27 mouse cellular contexts compared by ENCODE assay signal in the genomic region with DNA sequence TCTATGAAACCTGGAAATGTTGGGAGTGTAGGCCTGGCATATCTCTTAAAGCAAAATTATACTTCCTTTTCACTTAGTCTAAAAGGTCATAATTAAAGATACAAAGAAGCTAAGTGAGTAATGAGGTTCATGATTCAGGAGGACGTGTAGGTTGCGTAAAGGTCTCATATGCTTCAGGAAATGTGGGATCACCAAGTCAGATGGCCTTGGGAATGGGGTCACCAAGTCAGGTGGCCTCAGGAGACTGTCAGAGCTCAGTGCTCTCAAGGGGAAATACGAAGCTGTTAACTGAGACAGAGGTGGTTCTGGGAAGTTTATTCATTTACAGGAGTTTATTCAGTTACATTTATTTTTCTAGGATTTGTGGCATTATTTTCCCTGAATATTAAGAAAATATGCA.
"Had no signal": no experiment of that assay in that cellular context is flagged by ENCODE, and none has a peak within 500 bp of the region (broad histone marks: within the 10 kb centered on the region; RNA-seq: fewer than 3 reads in every experiment).

No protein-coding gene starts in this region.

- H3K4me2 ChIP-seq: heart, embryonic 11.5 days; heart, embryonic 13.5 days; heart, embryonic 15.5 days; hindbrain, embryonic 13.5 days; hindbrain, embryonic 15.5 days; limb, embryonic 12.5 days; liver, embryonic 11.5 days; liver, embryonic 13.5 days; liver, embryonic 15.5 days had no signal

- H3K9ac ChIP-seq: heart, embryonic 13.5 days; heart, embryonic 15.5 days; hindbrain, embryonic 13.5 days; hindbrain, embryonic 15.5 days; limb, embryonic 12.5 days; liver, embryonic 13.5 days; liver, embryonic 15.5 days had no signal

- H3K4me3 ChIP-seq: heart, adult 2 months; heart, embryonic 13.5 days; heart, embryonic 15.5 days; hindbrain, embryonic 13.5 days; hindbrain, embryonic 15.5 days; layer of hippocampus, adult 2 months; left cerebral cortex, adult 2 months; limb, embryonic 10.5 days; limb, embryonic 12.5 days; liver, embryonic 13.5 days; liver, embryonic 15.5 days had no signal

- ATAC-seq: hindbrain, postnatal 0 days; intestine, embryonic 16.5 days had no signal

- H3K36me3 ChIP-seq: heart, embryonic 13.5 days; heart, embryonic 15.5 days; hindbrain, embryonic 13.5 days; hindbrain, embryonic 15.5 days; limb, embryonic 10.5 days; limb, embryonic 12.5 days; liver, embryonic 13.5 days; liver, embryonic 15.5 days had no signal

- H3K9me3 ChIP-seq: heart, embryonic 13.5 days; heart, embryonic 15.5 days; hindbrain, embryonic 13.5 days; hindbrain, embryonic 15.5 days; limb, embryonic 10.5 days; limb, embryonic 12.5 days; liver, embryonic 13.5 days; liver, embryonic 15.5 days had no signal

- DNase-seq: gastrocnemius, postnatal 14 days; gastrocnemius, postnatal 36 days; heart, adult 11 months; heart, adult 2 months; heart, postnatal 14 days; heart, postnatal 36 days; kidney, adult 11 months; kidney, adult 2 months; kidney, adult 9 months; kidney, postnatal 10 days; kidney, postnatal 25 days; kidney, postnatal 4 days; liver; liver, embryonic 13.5 days had no signal

- H3K4me1 ChIP-seq: heart, embryonic 13.5 days; heart, embryonic 15.5 days; hindbrain, embryonic 13.5 days; hindbrain, embryonic 15.5 days; limb, embryonic 10.5 days; limb, embryonic 12.5 days; liver, embryonic 13.5 days; liver, embryonic 15.5 days had no signal

- H3K27me3 ChIP-seq: heart, embryonic 13.5 days; heart, embryonic 15.5 days; hindbrain, embryonic 13.5 days; hindbrain, embryonic 15.5 days; liver, embryonic 13.5 days; liver, embryonic 15.5 days had no signal

- H3K27ac ChIP-seq: heart, adult 2 months; heart, embryonic 13.5 days; heart, embryonic 15.5 days; hindbrain, embryonic 13.5 days; hindbrain, embryonic 15.5 days; hindbrain, postnatal 0 days; layer of hippocampus, adult 2 months; left cerebral cortex, adult 2 months; limb, embryonic 10.5 days; limb, embryonic 12.5 days; liver, embryonic 13.5 days; liver, embryonic 15.5 days had no signal
